Mouse (Mus musculus) forebrain, embryonic 14.5 days (tissue): ENCODE results near the gene Sall2. TPM values are rescaled to one million over a fixed set of nuclear protein-coding genes. Genes with fewer than 3 reads are reported as not detected.

Experiments used
- ATAC-seq: fragments of 200-750 bp; cut with Nextera tagmentation; 2 replicates; pipeline ENCODE4 v1.8.0; 2017; ENCODE audit warnings: mild to moderate bottlenecking, moderate library complexity
- DNase-seq: peaks from one replicate; pipeline ENCODE4 v3.0.0-alpha.2; 2015; ENCODE audit warnings: low spot score
- H3K27ac ChIP-seq: fragments of 300-500 bp; sonication (generic); 2 replicates; pipeline ENCODE4 v1.5.1; 2014; ENCODE audit warnings: low read depth, mild to moderate bottlenecking, control low read depth, low read length, moderate library complexity
- H3K27me3 ChIP-seq: fragments of 300-500 bp; sonication (generic); replicated peaks from 2 replicates; pipeline ENCODE4 v1.6.1; 2014; ENCODE audit warnings: low read length, control low read depth, mixed read lengths; ENCODE audit not compliant: control insufficient read depth, insufficient read depth
- H3K36me3 ChIP-seq: fragments of 300-500 bp; sonication (generic); 2 replicates; pipeline ENCODE4 v1.6.1; 2014; ENCODE audit warnings: low read length, control low read depth; ENCODE audit not compliant: control insufficient read depth, insufficient read depth
- H3K4me1 ChIP-seq: fragments of 300-500 bp; sonication (generic); 2 replicates; pipeline ENCODE4 v1.6.1; 2014; ENCODE audit warnings: antibody characterized with exemption, low read length, control low read depth; ENCODE audit not compliant: control insufficient read depth, insufficient read depth
- H3K4me2 ChIP-seq: fragments of 300-500 bp; sonication (generic); 2 replicates; pipeline ENCODE4 v1.6.1; 2014; ENCODE audit warnings: mild to moderate bottlenecking, control low read depth, low read length
- H3K4me3 ChIP-seq: fragments of 300-500 bp; sonication (generic); 2 replicates; pipeline ENCODE4 v1.5.1; 2014; ENCODE audit warnings: low read depth, low read length, control low read depth
- H3K9ac ChIP-seq: fragments of 300-500 bp; sonication (generic); 2 replicates; pipeline ENCODE4 v1.6.1; 2014; ENCODE audit warnings: mild to moderate bottlenecking, low read length, control low read depth, moderate library complexity
- H3K9me3 ChIP-seq: fragments of 300-500 bp; sonication (generic); replicated peaks from 2 replicates; pipeline ENCODE4 v1.6.1; 2016; ENCODE audit warnings: low read length, control low read depth, mixed read lengths; ENCODE audit not compliant: control insufficient read depth
- WGBS: fragments of 180-500 bp; shearing (Covaris S2); extraction: QIAGEN DNeasy Blood & Tissue Kit; methylation state at CpG from one replicate; pipeline ENCODE4 v1.1.7; 2014; 5-methylcytosine and 5-hydroxymethylcytosine counted together
- polyA plus RNA-seq: library from polyadenylated mRNA; unstranded; fragments of >200 nt; fragmentation: Nextera tagmentation; extraction: Ambion mirVana; gene quantifications from 2 replicates; pipeline ENCODE4 v1.2.1, GENCODE M21; 2014

Sall2 gene
- polyA plus RNA-seq, 1 experiment from 2014 or later = 25.1 TPM

- Histone ChIP-seq H3K4me2 (peak within 1 kb of the TSS; percentile 68), H3K9me3 (no peaks in the 10 kb centered on the region), H3K27ac (peak within 1 kb of the TSS; percentile 80), H3K9ac (peak within 1 kb of the TSS; percentile 82), H3K36me3 (peaks cover 9% of the 10 kb centered on the region), H3K4me1 (peaks cover 5% of the 10 kb centered on the region; the same call in 1 of the 2 replicates), H3K4me3 (peak within 1 kb of the TSS; percentile 86), H3K27me3 (no peaks in the 10 kb centered on the region)
- DNase-seq = peak; percentile 99
- peak; percentile 98 for ATAC-seq
- under 1% methylated on average over 64 of the region's 66 CpGs for WGBS
These were observed 49.4 kb downstream of the Sall2 start, which contains the start of the genes Tox4 and Rab2b for GRCm38 (mm10) chr14:52278932-52279746. Gene Tox4, plus strand, starts transcription at chr14:52279146. Gene Rab2b, minus strand, starts transcription at chr14:52279545.

- Histone ChIP-seq H3K36me3 (peaks cover 21% of the 10 kb centered on the region), H3K9me3 (no peaks in the 10 kb centered on the region), H3K4me2 (no peak overlapping the region), H3K9ac (no peak overlapping the region), H3K4me3 (no peak overlapping the region), H3K27ac (no peak overlapping the region), H3K27me3 (no peaks in the 10 kb centered on the region), H3K4me1 (peaks cover 5% of the 10 kb centered on the region; the same call in 1 of the 2 replicates)
- ATAC-seq (no peak), DNase-seq (no peak)
- 91% methylated on average over 4 of the region's 4 CpGs for WGBS
These were observed 51.4 kb downstream of the Sall2 start for GRCm38 (mm10) chr14:52277210-52277609.

- no peak overlapping the region for H3K9ac ChIP-seq
- no peak overlapping the region for H3K4me2 ChIP-seq
- H3K4me3 ChIP-seq = no peak overlapping the region
- H3K9me3 ChIP-seq = no peaks in the 10 kb centered on the region
- H3K27ac ChIP-seq = no peak overlapping the region
- DNase-seq = no peak
- no peaks in the 10 kb centered on the region for H3K4me1 ChIP-seq
- H3K36me3 ChIP-seq = peaks cover 31% of the 10 kb centered on the region
- 70% methylated on average over 3 of the region's 3 CpGs for WGBS
- H3K27me3 ChIP-seq = no peaks in the 10 kb centered on the region
- no peak for ATAC-seq
These were observed 55.8 kb downstream of the Sall2 start for GRCm38 (mm10) chr14:52272781-52273180.

Other genes starting within 250 kb of the Sall2 start
- gene Hnrnpc, start 224.7 kb downstream of the Sall2 start, polyA plus RNA-seq = 684 and 690 TPM in 2 replicates
- gene Rpgrip1, start 218.1 kb downstream of the Sall2 start, polyA plus RNA-seq = 49.2 and 52.3 TPM in 2 replicates
- 68.9 and 78.4 TPM in 2 replicates for gene Supt16, start 131.3 kb downstream of the Sall2 start, polyA plus RNA-seq
- 44.9 and 45.8 TPM in 2 replicates for gene Chd8, start 71.0 kb downstream of the Sall2 start, polyA plus RNA-seq
- 55.2 and 55.7 TPM in 2 replicates for gene Tox4, start 49.6 kb downstream of the Sall2 start, polyA plus RNA-seq
- 40.2 and 40.3 TPM in 2 replicates for gene Rab2b, start 49.2 kb downstream of the Sall2 start, polyA plus RNA-seq
- gene Mettl3, start 23.6 kb downstream of the Sall2 start, polyA plus RNA-seq = 42.4 and 46.9 TPM in 2 replicates
- not detected in 2 replicates for gene Olfr1513, start 27.6 kb upstream of the Sall2 start, polyA plus RNA-seq
- not detected in 2 replicates for gene Olfr1512, start 50.4 kb upstream of the Sall2 start, polyA plus RNA-seq
- gene Olfr1511, start 68.6 kb upstream of the Sall2 start, polyA plus RNA-seq = not detected in 2 replicates
- gene Olfr1510, start 85.6 kb upstream of the Sall2 start, polyA plus RNA-seq = not detected in 2 replicates
- not detected in 2 replicates for gene Olfr1509, start 114.2 kb upstream of the Sall2 start, polyA plus RNA-seq
- gene Olfr1508, start 138.7 kb upstream of the Sall2 start, polyA plus RNA-seq = not detected in 2 replicates
- not detected in 2 replicates for gene Olfr1507, start 167.0 kb upstream of the Sall2 start, polyA plus RNA-seq